Mouse (Mus musculus) ES-E14 (cell line): ENCODE results near the gene Piezo1.

ENCODE experiments used
- CHD2 ChIP-seq: IDR thresholded peaks from 2 replicates; pipeline ENCODE4 v1.6.1; 2014; ENCODE audit warnings: mild to moderate bottlenecking, low read depth, low read length, inconsistent platforms
- ZC3H11A ChIP-seq: IDR thresholded peaks from 2 replicates; pipeline ENCODE4 v1.6.1; 2012; ENCODE audit warnings: low read depth, mild to moderate bottlenecking, inconsistent platforms, low read length, borderline replicate concordance
- ZNF384 ChIP-seq: IDR thresholded peaks from 2 replicates; pipeline ENCODE4 v1.6.1; 2012; ENCODE audit warnings: low read depth, low read length, inconsistent platforms

DNA sequence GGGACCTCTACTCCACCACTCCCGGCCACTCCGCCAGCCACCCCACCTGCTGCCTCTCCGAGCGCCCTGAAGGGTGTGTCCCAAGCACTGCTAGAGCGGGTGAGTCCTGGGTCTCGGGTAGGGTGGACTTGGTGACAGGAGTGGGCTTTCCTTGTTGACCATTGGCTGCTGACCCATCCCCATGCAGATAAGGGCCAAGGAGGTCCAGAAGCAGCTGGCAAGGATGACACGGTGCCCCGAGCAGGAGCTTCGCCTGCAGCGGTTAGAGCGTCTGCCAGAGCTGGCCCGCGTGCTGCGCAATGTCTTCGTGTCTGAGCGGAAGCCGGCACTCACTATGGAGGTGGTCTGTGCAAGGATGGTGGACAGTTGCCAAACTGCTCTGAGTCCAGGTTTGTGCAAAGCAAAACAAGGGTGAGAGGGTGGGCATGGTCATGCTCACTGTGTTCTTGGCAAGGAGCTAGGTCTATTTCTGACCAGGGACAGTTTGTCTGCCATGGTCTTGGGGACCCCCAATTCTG, 20.7 kb upstream of the Piezo1 start:
- no peak for TF ChIP-seq ZNF384
- TF ChIP-seq ZC3H11A, result no peak
- no peak for TF ChIP-seq CHD2
